Mouse (Mus musculus) urinary bladder, adult 18-20 months (tissue): ENCODE data around the gene Mturn.
A peak's percentile ranks its signal among the peaks of the same experiment; 100 is the strongest.

Experiments
- DNase-seq, 2 experiments: peaks; one replicate each; pipeline ENCODE4 v3.0.0; 2022; ENCODE audit warnings: low spot score in 2 of 2, mixed read lengths in 2 of 2

Gene Mturn

GRCm38 (mm10) chr6:54698691-54699476 is 17.5 kb downstream of the Mturn start:
- peak in 1 of 2 experiments; percentile 34 for DNase-seq

DNA sequence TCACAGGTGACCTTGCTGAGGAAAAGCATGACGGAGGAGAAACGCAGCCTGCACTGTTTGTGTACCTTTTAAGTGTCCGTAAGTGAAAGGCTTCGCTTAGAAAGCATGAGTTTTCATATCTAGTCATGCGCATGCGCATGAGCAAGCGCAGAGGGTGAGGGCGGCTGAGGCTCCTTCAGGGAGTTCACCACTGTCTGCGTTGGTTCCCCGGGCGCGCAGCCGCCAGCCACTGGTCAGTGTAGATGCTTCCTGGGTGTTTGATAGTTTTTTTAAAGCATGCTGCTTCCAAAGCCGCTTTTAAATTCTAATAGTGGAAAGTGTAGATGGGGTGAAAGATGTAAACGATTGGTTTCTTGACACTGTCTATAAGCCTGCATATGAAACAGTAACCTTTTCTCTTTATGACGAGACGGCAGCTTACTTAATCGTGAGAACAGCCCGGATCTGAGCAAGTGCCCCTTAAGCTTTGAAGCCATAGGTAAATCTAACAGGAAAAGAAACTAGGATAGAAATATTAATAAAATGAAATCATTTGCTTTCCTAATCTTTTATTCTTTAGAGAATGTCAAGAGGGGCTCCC is 18.1 kb downstream of the Mturn start:
- peak; percentile 50 to 69 for DNase-seq

DNA sequence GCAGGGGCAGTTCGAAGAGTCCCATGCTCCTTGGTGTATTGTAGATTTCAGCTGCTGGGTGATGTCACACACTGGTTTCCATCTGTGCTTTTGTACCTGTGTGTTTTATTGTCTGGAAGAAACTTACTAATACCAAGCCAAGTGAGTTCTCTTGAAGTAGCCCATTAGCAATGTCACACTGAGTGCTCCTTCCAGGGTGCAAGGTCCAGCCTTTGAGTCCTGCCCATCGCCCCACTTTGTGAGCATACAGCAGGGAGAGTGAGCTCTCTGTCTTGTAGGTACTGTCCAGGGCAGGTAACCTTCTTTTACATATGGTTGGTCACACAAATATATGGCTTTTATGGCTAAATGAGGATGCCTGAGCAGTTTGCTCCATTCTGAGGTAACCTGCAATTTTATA is 19.1 kb downstream of the Mturn start:
- no peak for DNase-seq

GRCm38 (mm10) chr6:54701901-54702300 is 20.5 kb downstream of the Mturn start:
- DNase-seq, result no peak

DNA sequence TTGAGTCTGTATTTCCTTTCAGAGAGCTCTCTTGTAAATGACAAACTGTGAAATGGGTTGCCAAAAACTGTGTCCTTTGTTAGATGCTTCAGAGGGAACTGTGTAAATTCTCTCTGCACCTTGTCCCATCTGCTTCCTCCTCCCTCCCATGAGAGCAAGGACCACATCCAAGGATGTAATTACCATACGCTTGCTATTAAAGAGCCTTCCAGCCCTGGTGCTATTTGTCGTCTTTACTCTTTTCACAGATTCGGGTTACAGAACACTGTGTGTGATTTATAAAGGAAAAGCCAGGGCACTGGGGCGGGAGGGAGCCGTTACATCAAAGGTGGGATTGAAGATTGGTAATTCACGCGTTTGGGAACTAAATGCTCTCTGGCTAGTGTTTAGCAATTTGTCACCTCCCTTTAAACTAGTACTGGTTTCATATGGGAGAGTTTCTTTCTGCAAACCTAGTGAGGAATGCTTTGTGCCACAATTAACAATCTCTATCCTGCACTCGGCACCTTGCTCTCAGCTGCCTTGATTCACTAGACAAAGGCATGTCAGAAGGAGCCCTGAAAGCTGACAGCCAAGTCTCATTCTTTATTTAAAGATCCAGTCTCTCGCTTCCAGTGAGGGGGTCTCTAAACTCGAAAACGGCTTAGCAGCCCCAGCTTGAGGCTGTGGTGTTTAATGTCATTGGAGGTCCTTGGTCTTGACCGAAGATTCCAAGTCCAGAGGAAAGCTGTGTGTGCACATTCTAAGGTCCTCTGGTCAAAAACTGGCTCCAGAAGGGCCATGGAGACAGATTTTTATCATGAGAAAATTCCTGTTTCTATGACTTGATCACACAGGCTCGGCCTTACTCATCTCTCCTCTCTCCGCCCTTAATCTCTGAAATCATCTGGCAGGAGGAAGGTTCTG is 22.5 kb downstream of the Mturn start:
- no peak for DNase-seq

GRCm38 (mm10) chr6:54704539-54704845 is 23.1 kb downstream of the Mturn start:
- DNase-seq, result no peak

DNA sequence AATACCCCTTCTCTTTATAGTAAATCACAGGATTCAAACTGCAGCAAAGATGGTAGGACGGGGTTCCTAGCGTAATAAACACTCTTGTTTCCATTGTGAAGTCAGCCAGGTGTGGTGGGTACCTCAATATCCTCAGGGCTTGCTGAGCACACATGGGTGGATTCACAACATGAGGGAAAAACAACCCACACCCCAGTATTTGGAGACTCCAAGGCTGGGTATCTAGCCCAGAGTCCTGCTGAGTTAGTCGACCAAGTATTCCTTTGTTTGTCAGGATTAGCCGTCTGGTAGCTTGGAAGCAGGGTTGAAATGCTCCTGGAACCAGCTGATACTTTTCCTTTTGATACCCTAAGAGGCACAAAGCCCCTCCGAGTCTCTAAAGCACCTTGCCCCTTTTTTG is 23.4 kb downstream of the Mturn start:
- DNase-seq, result no peak

DNA sequence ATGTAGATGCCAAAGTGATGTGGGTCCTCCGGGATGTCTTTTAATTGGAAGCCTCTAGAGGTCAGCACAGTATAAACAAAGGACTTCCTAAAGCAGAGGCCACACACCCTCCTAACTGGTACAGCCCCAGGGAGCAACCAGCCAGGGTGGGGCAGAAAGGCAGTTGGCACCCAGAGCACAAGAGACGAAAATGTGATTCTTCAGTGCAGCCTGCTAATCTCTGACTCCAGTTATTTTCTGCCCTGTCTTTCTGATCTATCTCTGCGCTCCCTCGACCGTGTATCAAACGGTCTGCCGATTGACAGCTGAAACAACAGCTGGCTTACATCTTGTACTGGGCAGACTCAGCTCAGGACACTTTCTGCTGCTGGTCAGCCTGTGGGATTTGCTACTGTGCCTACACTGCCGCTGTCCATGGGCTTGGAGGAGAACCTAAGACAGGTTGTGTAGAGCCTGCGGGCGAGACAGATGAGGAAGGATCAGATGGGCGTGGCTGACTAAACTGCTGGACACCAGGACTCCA is 24.0 kb downstream of the Mturn start:
- DNase-seq, result peak; percentile 37 to 42

GRCm38 (mm10) chr6:54706099-54706498 is 24.7 kb downstream of the Mturn start:
- no peak for DNase-seq

DNA sequence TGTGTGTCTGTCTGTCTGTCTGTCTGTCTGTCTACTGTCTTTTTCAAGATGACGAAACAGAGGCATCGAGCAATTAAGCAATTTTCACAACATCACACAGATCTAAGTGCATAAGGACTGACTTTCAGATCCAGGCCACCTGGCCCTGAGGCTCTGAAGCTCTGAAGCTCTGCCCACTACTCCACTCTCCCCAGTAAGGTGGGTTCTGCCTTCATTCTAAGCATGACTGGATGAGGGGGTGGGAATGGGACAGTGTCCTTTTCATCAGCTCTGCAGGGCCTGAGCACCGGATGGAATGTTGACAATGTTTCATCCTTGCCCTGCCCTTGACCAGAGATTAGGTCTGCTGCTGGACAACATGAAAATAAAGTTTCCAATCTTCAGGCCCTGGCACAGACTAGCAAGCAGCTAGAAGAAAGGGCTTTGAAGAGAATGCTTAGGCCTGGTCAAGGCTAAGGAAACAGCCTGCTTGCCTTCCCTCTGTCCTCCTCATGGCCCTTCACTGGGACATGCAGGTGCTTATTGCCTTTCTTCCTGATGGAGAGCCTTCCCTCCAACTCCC is 25.3 kb downstream of the Mturn start:
- DNase-seq, result no peak

DNA sequence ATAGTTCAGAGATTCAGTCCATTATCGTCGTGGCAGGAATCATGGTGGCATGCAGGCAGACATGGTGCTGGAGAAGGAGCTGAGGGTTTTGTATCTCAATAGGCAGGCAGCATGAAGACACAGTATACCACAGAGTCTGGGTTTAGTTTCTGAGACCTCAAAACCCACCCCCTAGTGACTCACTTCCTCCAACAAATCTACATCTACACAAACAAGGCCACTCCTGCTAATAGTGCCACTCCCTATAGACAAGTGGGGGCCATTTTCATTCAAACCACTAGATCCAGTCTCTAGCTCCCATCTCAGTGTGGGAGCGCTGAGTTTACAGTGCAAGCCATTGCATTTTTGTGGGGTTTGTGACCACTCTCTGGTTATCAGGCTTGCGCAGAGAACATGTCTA is 27.2 kb downstream of the Mturn start:
- no peak for DNase-seq

- DNase-seq, result no peak
Observed at GRCm38 (mm10) chr6:54715697-54716096, 34.3 kb downstream of the Mturn start.

- DNase-seq, result no peak
Observed at GRCm38 (mm10) chr6:54718779-54719685, 37.6 kb downstream of the Mturn start.

GRCm38 (mm10) chr6:54719686-54720310 is 38.4 kb downstream of the Mturn start:
- no peak for DNase-seq

DNA sequence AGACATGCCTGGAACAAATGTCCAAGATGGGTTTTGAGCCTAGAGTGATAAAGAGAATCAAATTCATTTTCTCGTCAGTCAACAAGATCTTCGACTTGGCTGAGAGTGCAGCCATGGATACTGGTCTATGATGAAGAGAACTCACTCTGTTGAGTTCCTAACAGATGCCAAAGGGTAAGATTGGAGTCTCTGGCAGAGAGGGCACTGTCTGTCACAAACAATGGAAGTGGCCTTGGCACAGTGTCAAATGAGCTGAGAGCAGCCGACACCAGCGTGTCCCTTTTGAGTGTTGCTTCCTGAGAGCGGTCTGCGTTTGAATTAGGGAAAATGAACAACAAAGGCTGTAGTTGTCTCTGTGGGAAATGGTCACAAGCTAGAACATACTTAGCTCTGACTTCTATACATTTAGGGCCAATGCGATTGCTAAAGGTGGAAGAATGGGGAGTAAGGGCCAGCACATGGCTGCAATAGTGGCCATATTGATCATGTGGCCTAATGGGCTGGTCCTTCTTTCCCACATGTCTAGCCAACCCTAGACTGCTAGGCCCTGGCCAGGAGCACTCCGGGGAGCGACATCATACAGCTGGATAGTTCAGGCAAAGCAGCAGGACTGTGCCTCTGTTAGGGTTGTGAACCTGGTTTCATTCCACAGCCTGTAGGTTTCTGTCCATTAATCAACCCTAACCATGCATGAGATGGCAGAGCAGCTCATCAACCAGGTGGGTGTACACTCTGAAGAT is 39.3 kb downstream of the Mturn start:
- DNase-seq, result no peak

GRCm38 (mm10) chr6:54721252-54721635 is 39.8 kb downstream of the Mturn start:
- no peak for DNase-seq

- DNase-seq, result no peak
Observed at GRCm38 (mm10) chr6:54726309-54726708, 44.9 kb downstream of the Mturn start.

- no peak for DNase-seq
Observed at GRCm38 (mm10) chr6:54726796-54727195, 45.4 kb downstream of the Mturn start.

DNA sequence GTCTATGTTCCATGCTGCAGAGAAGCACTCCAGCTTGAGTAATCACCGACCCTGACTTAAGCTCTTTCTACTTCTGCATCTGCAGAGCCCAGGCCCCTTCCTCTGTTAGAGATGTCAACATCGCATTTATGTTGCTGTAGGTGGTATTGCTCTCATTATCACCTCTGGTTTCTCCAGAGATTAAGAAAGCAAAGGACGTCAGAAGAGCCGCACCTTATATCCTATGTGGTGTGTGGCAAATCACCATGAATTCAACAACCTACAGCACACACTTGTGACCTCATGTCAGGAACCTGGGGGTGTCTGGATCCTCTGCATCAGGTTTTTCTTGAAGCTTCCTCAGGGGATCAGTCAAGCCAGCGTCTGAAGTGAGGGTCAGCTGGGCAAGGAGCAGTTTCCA is 46.0 kb downstream of the Mturn start:
- DNase-seq, result no peak
